Mouse (Mus musculus) lung, embryonic 16.5 days (tissue): ENCODE results near the gene Hist1h2ai. TPM values are rescaled to one million over a fixed set of nuclear protein-coding genes. Genes with fewer than 3 reads are reported as not detected.
A peak's percentile ranks its signal among the peaks of the same experiment; 100 is the strongest.
"Not testable (repeated sequence)": the region's sequence is repeated elsewhere in the genome, so short reads cannot be mapped to it uniquely, and the experiment has no call there.

Source experiments
- ATAC-seq: fragments of 200-750 bp; cut with Nextera tagmentation; 2 replicates; pipeline ENCODE4 v1.8.0; 2017; ENCODE audit warnings: low read depth, mild to moderate bottlenecking, moderate library complexity
- H3K27ac ChIP-seq: fragments of 300-500 bp; sonication (generic); 2 replicates; pipeline ENCODE4 v1.5.1; 2014; ENCODE audit warnings: mild to moderate bottlenecking, control low read depth, low read length
- H3K27me3 ChIP-seq: fragments of 300-500 bp; sonication (generic); 2 replicates; pipeline ENCODE4 v1.6.1; 2014; ENCODE audit warnings: low read depth, low read length, mixed read lengths; ENCODE audit not compliant: control insufficient read depth, insufficient read depth
- H3K36me3 ChIP-seq: fragments of 300-500 bp; sonication (generic); 2 replicates; pipeline ENCODE4 v1.6.1; 2014; ENCODE audit warnings: low read length; ENCODE audit not compliant: control insufficient read depth, insufficient read depth
- H3K4me1 ChIP-seq: fragments of 300-500 bp; sonication (generic); replicated peaks from 2 replicates; pipeline ENCODE4 v1.6.1; 2014; ENCODE audit warnings: low read length, mixed read lengths; ENCODE audit not compliant: control insufficient read depth, insufficient read depth
- H3K4me2 ChIP-seq: fragments of 300-500 bp; sonication (generic); 2 replicates; pipeline ENCODE4 v1.6.1; 2014; ENCODE audit warnings: low read depth, low read length, control low read depth
- H3K4me3 ChIP-seq: fragments of 300-500 bp; sonication (generic); 2 replicates; pipeline ENCODE4 v1.5.1; 2014; ENCODE audit warnings: mild to moderate bottlenecking, low read length, control low read depth
- H3K9ac ChIP-seq: fragments of 300-500 bp; sonication (generic); 2 replicates; pipeline ENCODE4 v1.6.1; 2014; ENCODE audit warnings: low read length, control low read depth
- H3K9me3 ChIP-seq: fragments of 300-500 bp; sonication (generic); 2 replicates; pipeline ENCODE4 v1.6.1; 2016; ENCODE audit warnings: low read length; ENCODE audit not compliant: control insufficient read depth
- WGBS: fragments of 180-500 bp; shearing (Covaris S2); extraction: QIAGEN DNeasy Blood & Tissue Kit; methylation state at CpG from one replicate; pipeline ENCODE4 v1.1.7; 2014; 5-methylcytosine and 5-hydroxymethylcytosine counted together
- polyA plus RNA-seq: library from polyadenylated mRNA; unstranded; fragments of >200 nt; fragmentation: Nextera tagmentation; extraction: Ambion mirVana; gene quantifications from 2 replicates; pipeline ENCODE4 v1.2.1, GENCODE M21; 2015

The Hist1h2ai gene
- polyA plus RNA-seq, 1 experiment from 2014 or later, result 33.0 TPM

DNA sequence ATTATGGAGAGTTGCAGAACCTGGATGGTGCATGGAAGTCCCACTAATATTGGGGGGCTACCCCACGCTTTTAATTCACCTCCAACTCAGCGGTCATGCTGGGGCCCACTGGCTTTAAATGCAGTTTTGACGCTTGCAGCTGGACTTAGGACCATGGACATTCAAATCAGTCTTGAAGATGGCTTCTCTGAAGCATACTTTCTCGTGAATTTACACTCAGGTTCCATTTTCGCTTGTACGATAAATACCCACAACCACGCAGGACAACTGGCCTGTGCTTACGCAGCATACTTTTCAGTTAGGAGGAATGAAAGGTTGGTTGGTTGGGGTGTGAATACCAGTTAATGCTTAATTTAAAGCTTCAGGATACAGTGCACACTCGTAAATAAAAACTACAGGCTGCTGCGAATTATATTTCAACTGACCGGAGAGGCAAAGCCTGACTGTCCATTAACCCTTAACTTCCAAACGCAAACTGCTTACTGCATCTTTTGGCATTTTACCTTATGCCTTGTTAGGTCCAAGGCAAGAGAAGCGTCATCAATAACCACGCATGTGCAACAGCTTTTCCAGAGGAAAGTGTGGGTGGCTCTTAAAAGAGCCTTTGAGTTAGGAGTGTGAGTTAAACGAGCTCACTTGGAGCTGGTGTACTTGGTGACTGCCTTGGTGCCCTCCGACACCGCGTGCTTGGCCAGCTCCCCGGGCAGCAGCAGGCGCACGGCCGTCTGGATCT lies 925 bp upstream of the Hist1h2ai start:
- peak overlapping the region; percentile 59 for H3K4me2 ChIP-seq
- H3K27ac ChIP-seq, result peak overlapping the region; percentile 93
- no peaks in the 10 kb centered on the region for H3K27me3 ChIP-seq
- peaks cover 23% of the 10 kb centered on the region for H3K4me1 ChIP-seq
- under 1% methylated on average over 21 of the region's 22 CpGs for WGBS
- no peak for ATAC-seq
- H3K4me3 ChIP-seq, result peak overlapping the region; percentile 51
- no peaks in the 10 kb centered on the region for H3K36me3 ChIP-seq
- H3K9me3 ChIP-seq, result no peaks in the 10 kb centered on the region
- peak overlapping the region; percentile 72 for H3K9ac ChIP-seq

- not testable (repeated sequence) for H3K27me3 ChIP-seq, H3K36me3 ChIP-seq, H3K9me3 ChIP-seq
- ATAC-seq, result peak; percentile 1
- under 1% methylated on average over 9 of the region's 38 CpGs for WGBS
- H3K4me1 ChIP-seq, result peaks cover 26% of the 10 kb centered on the region
- H3K4me3 ChIP-seq, result peak overlapping the region; percentile 55
- H3K4me2 ChIP-seq, result peak overlapping the region; percentile 85
- H3K9ac ChIP-seq, result peak overlapping the region; percentile 74
- H3K27ac ChIP-seq, result peak overlapping the region; percentile 97
These were observed 544 bp downstream of the Hist1h2ai start for GRCm38 (mm10) chr13:21716540-21717391.

- Histone ChIP-seq H3K4me3 (peak within 1 kb of the TSS; percentile 55), H3K4me2 (peak within 1 kb of the TSS; percentile 85), H3K9ac (peak within 1 kb of the TSS; percentile 79), H3K4me1 (peaks cover 28% of the 10 kb centered on the region), H3K27ac (peak within 1 kb of the TSS; percentile 97)
- ATAC-seq, result peak; percentile 40
- not testable (repeated sequence) for H3K36me3 ChIP-seq, H3K27me3 ChIP-seq, H3K9me3 ChIP-seq
- WGBS, result 1% methylated on average over 24 of the region's 56 CpGs
These were observed 1.5 kb downstream of the Hist1h2ai start, which contains the start of gene Hist1h3h for GRCm38 (mm10) chr13:21717397-21718357. Gene Hist1h3h, plus strand, starts transcription at chr13:21717659.

DNA sequence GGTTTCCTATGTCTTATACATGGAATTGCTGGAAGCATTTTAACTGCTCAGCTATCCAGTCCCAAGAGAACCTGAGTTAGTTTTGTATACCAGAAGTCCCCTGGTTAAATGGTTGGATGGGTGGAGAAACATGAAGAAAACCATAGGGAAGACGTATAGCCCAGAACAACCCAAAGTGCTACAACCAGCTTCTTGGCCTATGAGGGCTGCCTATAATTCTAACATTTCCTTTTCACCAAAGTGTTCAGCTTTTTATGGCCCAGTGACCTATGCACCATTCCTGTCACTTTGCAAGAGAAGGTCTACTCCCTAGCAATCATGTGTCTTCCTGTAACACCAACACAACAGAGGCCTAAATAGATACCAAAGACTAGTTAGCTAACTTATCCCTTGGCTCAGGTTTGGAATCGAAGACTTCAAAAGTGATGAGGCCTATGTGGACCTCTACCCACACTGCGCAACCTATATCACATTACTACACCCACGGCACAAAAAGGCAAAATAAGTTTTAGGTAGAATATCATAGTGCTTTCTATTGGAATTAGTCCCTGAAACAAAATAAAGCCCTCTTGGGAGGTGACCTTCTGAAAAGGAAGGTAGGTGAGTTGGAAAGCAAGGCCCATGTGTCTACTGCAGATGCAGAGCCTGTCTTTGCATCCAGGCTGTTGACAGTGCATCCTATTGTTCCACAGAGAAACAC lies 2.3 kb downstream of the Hist1h2ai start:
- H3K27ac ChIP-seq, result peak overlapping the region; percentile 86

DNA sequence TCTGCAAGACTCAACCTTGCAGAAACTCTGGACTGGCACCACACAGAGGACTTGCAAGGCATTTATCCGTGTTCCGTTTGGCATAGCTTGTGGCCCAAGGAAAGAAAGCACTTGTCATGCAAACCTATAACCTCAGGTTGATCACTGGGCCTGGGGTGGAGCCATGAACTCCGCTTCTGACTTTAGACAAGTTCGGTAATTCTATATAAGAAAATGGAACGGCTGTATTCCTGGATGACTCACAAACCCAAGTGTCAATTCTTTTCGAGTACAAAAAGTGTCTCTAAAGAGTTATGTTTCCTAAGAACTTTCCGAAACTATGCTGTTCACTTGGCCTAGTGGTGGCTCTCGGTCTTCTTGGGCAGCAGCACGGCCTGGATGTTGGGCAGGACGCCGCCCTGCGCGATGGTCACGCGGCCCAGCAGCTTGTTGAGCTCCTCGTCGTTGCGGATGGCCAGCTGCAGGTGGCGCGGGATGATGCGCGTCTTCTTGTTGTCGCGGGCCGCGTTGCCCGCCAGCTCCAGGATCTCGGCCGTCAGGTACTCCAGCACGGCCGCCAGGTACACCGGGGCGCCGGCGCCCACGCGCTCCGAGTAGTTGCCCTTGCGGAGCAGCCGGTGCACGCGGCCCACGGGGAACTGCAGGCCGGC lies 5.0 kb downstream of the Hist1h2ai start:
- peak; percentile 19 for ATAC-seq
- Histone ChIP-seq H3K9ac (peak overlapping the region; percentile 64), H3K4me1 (peaks cover 24% of the 10 kb centered on the region), H3K27ac (peak overlapping the region; percentile 93), H3K4me3 (peak overlapping the region; percentile 46), H3K4me2 (peak overlapping the region; percentile 58)
- not testable (repeated sequence) for H3K9me3 ChIP-seq, H3K27me3 ChIP-seq, H3K36me3 ChIP-seq
- WGBS, result 1% methylated on average over 18 of the region's 44 CpGs

More for the DNA sequence above, 2.3 kb downstream of the Hist1h2ai start:
- 46% methylated on average over 4 of the region's 4 CpGs for WGBS
- Histone ChIP-seq H3K9me3 (no peaks in the 10 kb centered on the region), H3K36me3 (no peaks in the 10 kb centered on the region), H3K27me3 (no peaks in the 10 kb centered on the region), H3K4me1 (peaks cover 31% of the 10 kb centered on the region), H3K4me2 (peak overlapping the region; percentile 70), H3K4me3 (peak overlapping the region; percentile 54), H3K9ac (peak overlapping the region; percentile 79)
- no peak for ATAC-seq

DNA sequence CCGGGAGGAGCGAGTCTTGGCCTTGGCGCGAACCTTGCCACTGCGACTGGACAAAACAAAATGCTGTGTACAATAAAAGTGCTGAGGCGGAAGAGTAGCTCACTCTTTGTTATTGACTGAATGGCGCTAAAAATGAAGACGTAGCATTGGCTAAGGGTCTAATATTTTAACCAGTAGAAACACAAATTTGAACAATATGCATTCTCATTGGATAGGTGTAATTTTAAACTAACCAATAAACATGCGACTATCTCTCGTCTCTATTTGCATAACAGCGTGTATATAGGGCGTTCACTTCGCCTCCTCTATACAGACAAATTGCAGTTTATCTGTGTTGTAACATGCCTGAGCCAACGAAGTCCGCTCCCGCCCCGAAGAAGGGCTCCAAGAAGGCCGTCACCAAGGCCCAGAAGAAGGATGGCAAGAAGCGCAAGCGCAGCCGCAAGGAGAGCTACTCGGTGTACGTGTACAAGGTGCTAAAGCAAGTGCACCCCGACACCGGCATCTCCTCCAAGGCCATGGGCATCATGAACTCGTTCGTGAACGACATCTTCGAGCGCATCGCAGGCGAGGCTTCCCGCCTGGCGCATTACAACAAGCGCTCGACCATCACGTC lies 5.6 kb downstream of the Hist1h2ai start, which contains the start of gene Hist1h2bm:
Gene Hist1h2bm (plus strand): TSS at position 288 of the 616 bp plus-strand sequence.
- not testable (repeated sequence) for H3K9me3 ChIP-seq, H3K27me3 ChIP-seq, H3K36me3 ChIP-seq
- H3K4me3 ChIP-seq, result peak within 1 kb of the TSS; percentile 46
- peak within 1 kb of the TSS; percentile 93 for H3K27ac ChIP-seq
- H3K4me2 ChIP-seq, result peak within 1 kb of the TSS; percentile 58
- WGBS, result 0% methylated on average over 33 of the region's 37 CpGs
- peak; percentile 97 for ATAC-seq
- peak within 1 kb of the TSS; percentile 64 for H3K9ac ChIP-seq
- peaks cover 24% of the 10 kb centered on the region for H3K4me1 ChIP-seq

- no peaks in the 10 kb centered on the region for H3K9me3 ChIP-seq
- H3K4me3 ChIP-seq, result peak overlapping the region; percentile 36
- peak overlapping the region; percentile 57 for H3K4me2 ChIP-seq
- ATAC-seq, result peak; percentile 8
- H3K27ac ChIP-seq, result peak overlapping the region; percentile 93
- H3K4me1 ChIP-seq, result peaks cover 24% of the 10 kb centered on the region
- peak overlapping the region; percentile 61 for H3K9ac ChIP-seq
- no peaks in the 10 kb centered on the region for H3K36me3 ChIP-seq
- no peaks in the 10 kb centered on the region for H3K27me3 ChIP-seq
- WGBS, result 3% methylated on average over 11 of the region's 11 CpGs
These were observed 6.2 kb downstream of the Hist1h2ai start for GRCm38 (mm10) chr13:21722373-21722925.
